ENCODE assay signal across 10 mouse cellular contexts in genomic region chr11:98945605-98945977, GRCm38 (mm10). TPM values are rescaled to one million over a fixed set of nuclear protein-coding genes. Genes with fewer than 3 reads are reported as not detected.
DNase-seq lines count a peak whose midpoint lies in the region; ATAC-seq lines count a peak whose summit lies in the region.
"Had no signal": no experiment of that assay in that cellular context is flagged by ENCODE, and none has a peak within 500 bp of the region (broad histone marks: within the 10 kb centered on the region; RNA-seq: fewer than 3 reads in every experiment).

No protein-coding gene starts in this region.

- H3K4me2 ChIP-seq in hindbrain, embryonic 13.5 days = no peak overlapping the region
- H3K4me2 ChIP-seq in hindbrain, embryonic 14.5 days (replicated peaks) = no peak overlapping the region
- peak overlapping the region; percentile 23; the same call in 1 of the 2 replicates for H3K4me2 ChIP-seq in liver, embryonic 13.5 days

- peaks cover 5% of the 10 kb centered on the region for H3K36me3 ChIP-seq in hindbrain, embryonic 13.5 days
- H3K36me3 ChIP-seq in hindbrain, embryonic 14.5 days (replicated peaks; ENCODE audit: control insufficient read depth, insufficient read depth) = peaks cover 4% of the 10 kb centered on the region; the same call in 1 of the 2 replicates
- H3K36me3 ChIP-seq in liver, embryonic 13.5 days = no peaks in the 10 kb centered on the region

- H3K4me1 ChIP-seq in hindbrain, embryonic 13.5 days (replicated peaks) = peaks cover 83% of the 10 kb centered on the region
- H3K4me1 ChIP-seq in hindbrain, embryonic 14.5 days (replicated peaks; ENCODE audit: control insufficient read depth, insufficient read depth, low read length) = peaks cover 45% of the 10 kb centered on the region
- H3K4me1 ChIP-seq in liver, embryonic 13.5 days (replicated peaks) = peaks cover 96% of the 10 kb centered on the region

- H3K9ac ChIP-seq in hindbrain, embryonic 13.5 days = no peak overlapping the region; the same call in 1 of the 2 replicates
- no peak overlapping the region for H3K9ac ChIP-seq in hindbrain, embryonic 14.5 days
- no peak overlapping the region for H3K9ac ChIP-seq in liver, embryonic 13.5 days

- no peaks in the 10 kb centered on the region for H3K9me3 ChIP-seq in hindbrain, embryonic 13.5 days
- no peaks in the 10 kb centered on the region for H3K9me3 ChIP-seq in hindbrain, embryonic 14.5 days (ENCODE audit: control insufficient read depth, low read length)
- no peaks in the 10 kb centered on the region for H3K9me3 ChIP-seq in liver, embryonic 13.5 days (replicated peaks)
- H3K9me3 ChIP-seq: megakaryocyte, embryonic 14.5 days had no signal

- no peak for ATAC-seq in hindbrain, embryonic 13.5 days (ENCODE audit: low FRiP score)
- no peak for ATAC-seq in hindbrain, embryonic 14.5 days (ENCODE audit: low FRiP score)
- no peak for ATAC-seq in liver, embryonic 13.5 days (ENCODE audit: low read depth)

- no peaks in the 10 kb centered on the region for H3K27me3 ChIP-seq in hindbrain, embryonic 13.5 days
- H3K27me3 ChIP-seq in hindbrain, embryonic 14.5 days (ENCODE audit: control insufficient read depth, insufficient read depth, low read length) = no peaks in the 10 kb centered on the region
- peaks cover 6% of the 10 kb centered on the region for H3K27me3 ChIP-seq in liver, embryonic 13.5 days

- WGBS in hindbrain, embryonic 13.5 days = 52% methylated on average over 3 of the region's 3 CpGs
- WGBS in hindbrain, embryonic 14.5 days = 59% methylated on average over 3 of the region's 3 CpGs
- 66% methylated on average over 3 of the region's 3 CpGs for WGBS in liver, embryonic 13.5 days (ENCODE audit: insufficient replicate concordance)

- no peak overlapping the region for H3K4me3 ChIP-seq in hindbrain, embryonic 13.5 days
- H3K4me3 ChIP-seq in hindbrain, embryonic 14.5 days (replicated peaks; ENCODE audit: low read length) = no peak overlapping the region
- H3K4me3 ChIP-seq in liver, embryonic 13.5 days (replicated peaks) = no peak overlapping the region
- H3K4me3 ChIP-seq: megakaryocyte, embryonic 14.5 days had no signal

- H3K27ac ChIP-seq in hindbrain, embryonic 13.5 days = 0 out of 2 replicates have a peak overlapping the region, but pooled peaks have one; percentile 12
- no peak overlapping the region for H3K27ac ChIP-seq in hindbrain, embryonic 14.5 days
- peak overlapping the region; percentile 8 for H3K27ac ChIP-seq in liver, embryonic 13.5 days

- DNase-seq in hindbrain, embryonic 14.5 days (ENCODE audit: low spot score) = no peak
- peak; percentile 85 for DNase-seq in adrenal gland, postnatal 14 days
- DNase-seq in heart, postnatal 4 days = peak; percentile 44
- DNase-seq in liver, embryonic 13.5 days = no peak
- no peak for DNase-seq in layer of hippocampus, postnatal 36 days
- DNase-seq in layer of hippocampus, adult 18-20 months (ENCODE audit: low spot score in 2 of 2) = no peak
- DNase-seq in B cell, adult 2 months = no peak
- DNase-seq: cerebellum, adult 18-20 months had no signal

RNA-seq across cellular contexts. Expression of gene Rara, which starts 18.0 kb away (rescaled TPM):
- polyA plus RNA-seq in hindbrain, embryonic 13.5 days (2015; fragmentation: Nextera tagmentation; extraction: Ambion mirVana) = 17.1 and 20.3 TPM in 2 replicates
- 18.4 and 18.7 TPM in 2 replicates for polyA plus RNA-seq in hindbrain, embryonic 14.5 days (2014; fragmentation: Nextera tagmentation; extraction: Ambion mirVana)
- 24.5 and 29.3 TPM in 2 replicates for total RNA-seq in adrenal gland, postnatal 14 days (2021)
- total RNA-seq in heart, postnatal 4 days (2021) = 10 to 100 TPM; 34.6 to 38.1 TPM
- 3.4 and 3.8 TPM in 2 replicates for polyA plus RNA-seq in liver, embryonic 13.5 days (2015; fragmentation: Nextera tagmentation; extraction: Ambion mirVana)
- 10 to 100 TPM; 18.5 to 18.7 TPM for total RNA-seq in layer of hippocampus, postnatal 36 days (2021)
- total RNA-seq in layer of hippocampus, adult 18-20 months (2021) = 10 to 100 TPM; 18.3 to 26.6 TPM

RNA-seq across cellular contexts. Expression of gene Gjd3, which starts 37.2 kb away (rescaled TPM):
- polyA plus RNA-seq in hindbrain, embryonic 13.5 days (2015; fragmentation: Nextera tagmentation; extraction: Ambion mirVana) = 1.5 and 1.6 TPM in 2 replicates
- 0.60 and 1.4 TPM in 2 replicates for polyA plus RNA-seq in hindbrain, embryonic 14.5 days (2014; fragmentation: Nextera tagmentation; extraction: Ambion mirVana)
- total RNA-seq in adrenal gland, postnatal 14 days (2021) = not detected in 2 replicates
- 1 to 10 TPM; 2.0 to 2.5 TPM for total RNA-seq in heart, postnatal 4 days (2021)
- polyA plus RNA-seq in liver, embryonic 13.5 days (2015; fragmentation: Nextera tagmentation; extraction: Ambion mirVana) = not detected in 2 replicates
- 1 to 10 TPM in 1 of 2 experiments, under 1 TPM in 1; 0.96 to 1.1 TPM for total RNA-seq in layer of hippocampus, postnatal 36 days (2021)
- total RNA-seq in layer of hippocampus, adult 18-20 months (2021) = 1 to 10 TPM in 1 of 2 experiments, under 1 TPM in 1; 0.52 to 1.2 TPM

RNA-seq across cellular contexts. Expression of gene Cdc6, which starts 38.0 kb away (rescaled TPM):
- 5.9 and 6.0 TPM in 2 replicates for polyA plus RNA-seq in hindbrain, embryonic 13.5 days (2015; fragmentation: Nextera tagmentation; extraction: Ambion mirVana)
- 4.3 and 5.2 TPM in 2 replicates for polyA plus RNA-seq in hindbrain, embryonic 14.5 days (2014; fragmentation: Nextera tagmentation; extraction: Ambion mirVana)
- total RNA-seq in adrenal gland, postnatal 14 days (2021) = 3.5 and 5.8 TPM in 2 replicates
- total RNA-seq in heart, postnatal 4 days (2021) = 10 to 100 TPM in 1 of 2 experiments, 1 to 10 TPM in 1; 9.8 to 10.2 TPM
- 69.1 and 79.8 TPM in 2 replicates for polyA plus RNA-seq in liver, embryonic 13.5 days (2015; fragmentation: Nextera tagmentation; extraction: Ambion mirVana)
- under 1 TPM; 0.50 to 0.88 TPM for total RNA-seq in layer of hippocampus, postnatal 36 days (2021)
- under 1 TPM; 0.36 to 0.79 TPM for total RNA-seq in layer of hippocampus, adult 18-20 months (2021)

Comparison
In these comparisons a context has a peak if more than half of its experiments do, and no peak if none do; other contexts are left out.
1. DNase-seq: peak in adrenal gland, postnatal 14 days (single experiment) and heart, postnatal 4 days (single experiment); none in hindbrain, embryonic 14.5 days (single experiment), liver, embryonic 13.5 days (single experiment), layer of hippocampus, postnatal 36 days (0 of 2), layer of hippocampus, adult 18-20 months (0 of 2) and B cell, adult 2 months (0 of 2).